Mouse (Mus musculus) thymus, adult 2 months (tissue): ENCODE measurements around the gene Fndc3a.

Experiments used
- CTCF ChIP-seq: fragments of 200-500 bp; IDR thresholded peaks from 2 replicates; pipeline ENCODE4 v1.5.1; 2012; ENCODE audit warnings: mild to moderate bottlenecking, control low read depth, low read length, moderate library complexity, borderline replicate concordance; ENCODE audit not compliant: control insufficient read depth, poor library complexity, insufficient read depth; ENCODE audit errors: extremely low read depth
- POLR2A ChIP-seq: fragments of 200-500 bp; IDR thresholded peaks from 2 replicates; pipeline ENCODE4 v1.6.1; 2012; ENCODE audit warnings: mild to moderate bottlenecking, low read length, control low read depth, moderate library complexity; ENCODE audit not compliant: control insufficient read depth, poor library complexity, insufficient read depth; ENCODE audit errors: extremely low read depth

- TF ChIP-seq CTCF, result no peak
- no peak for TF ChIP-seq POLR2A
Observed at GRCm38 (mm10) chr14:72532028-72532917, 177.5 kb downstream of the Fndc3a start.
